Mouse (Mus musculus) ES-Bruce4 (cell line): ENCODE measurements at regions not wholly inside any gene's neighbourhood (a gene's known extent, or its start where the extent isn't known, plus 50 kb on each side); places are given as distances from the start of the nearest gene placed in this dataset.

Experiments
- CTCF ChIP-seq: IDR thresholded peaks from one replicate; pipeline ENCODE4 v1.8.1; 2011; ENCODE audit warnings: low read depth, low read length
- POLR2A ChIP-seq: IDR thresholded peaks from one replicate; pipeline ENCODE4 v1.8.1; 2011; ENCODE audit warnings: low read length; ENCODE audit not compliant: insufficient read depth

- TF ChIP-seq POLR2A, result no peak
- no peak for TF ChIP-seq CTCF
Observed at GRCm38 (mm10) chr15:36858711-36859110, 148.9 kb downstream of the Zfp706 start.
